Mouse (Mus musculus) hindbrain, embryonic 12.5 days (tissue): ENCODE data around the gene Ctsd. TPM values are rescaled to one million over a fixed set of nuclear protein-coding genes. Genes with fewer than 3 reads are reported as not detected.

ENCODE experiments used
- polyA plus RNA-seq: library from polyadenylated mRNA; unstranded; fragments of >200 nt; fragmentation: Nextera tagmentation; extraction: Ambion mirVana; gene quantifications from 2 replicates; pipeline ENCODE4 v1.2.1, GENCODE M21; 2016

Ctsd gene
- polyA plus RNA-seq, 1 experiment from 2014 or later = 215 TPM

Other genes starting within 250 kb of the Ctsd start
- gene Gm45337, start 243.4 kb downstream of the Ctsd start, polyA plus RNA-seq = not detected in 2 replicates
- gene Gm29735, start 230.9 kb downstream of the Ctsd start, polyA plus RNA-seq = not detected in 2 replicates
- gene Gm4553, start 222.3 kb downstream of the Ctsd start, polyA plus RNA-seq = not detected in 2 replicates
- not detected in 2 replicates for gene Krtap5-2, start 212.0 kb downstream of the Ctsd start, polyA plus RNA-seq
- not detected in 2 replicates for gene Gm10153, start 197.6 kb downstream of the Ctsd start, polyA plus RNA-seq
- gene Krtap5-3, start 186.7 kb downstream of the Ctsd start, polyA plus RNA-seq = not detected in 2 replicates
- gene Gm7579, start 176.2 kb downstream of the Ctsd start, polyA plus RNA-seq = not detected in 2 replicates
- gene Krtap5-5, start 158.1 kb downstream of the Ctsd start, polyA plus RNA-seq = not detected in 2 replicates
- gene Gm40460, start 147.0 kb downstream of the Ctsd start, polyA plus RNA-seq = not detected in 2 replicates
- not detected in 2 replicates for gene Gm2431, start 129.7 kb downstream of the Ctsd start, polyA plus RNA-seq
- not detected in 2 replicates for gene Gm4559, start 113.7 kb downstream of the Ctsd start, polyA plus RNA-seq
- gene Krtap5-1, start 90.9 kb downstream of the Ctsd start, polyA plus RNA-seq = not detected in 2 replicates
- not detected in 2 replicates for gene Krtap5-4, start 84.5 kb downstream of the Ctsd start, polyA plus RNA-seq
- 0.82 and 1.3 TPM in 2 replicates for gene Ifitm10, start 14.3 kb downstream of the Ctsd start, polyA plus RNA-seq
- not detected in 2 replicates for gene Gm49369, start 5.4 kb downstream of the Ctsd start, polyA plus RNA-seq
- 0.30 TPM in 1 of 2 replicates, not detected in the other for gene Syt8, start 46.8 kb upstream of the Ctsd start, polyA plus RNA-seq
- gene Tnni2, start 53.8 kb upstream of the Ctsd start, polyA plus RNA-seq = 1.9 and 3.6 TPM in 2 replicates
- gene Lsp1, start 72.8 kb upstream of the Ctsd start, polyA plus RNA-seq = 9.6 and 14.4 TPM in 2 replicates
- gene Tnnt3, start 110.8 kb upstream of the Ctsd start, polyA plus RNA-seq = 1.8 and 5.8 TPM in 2 replicates
- gene Mrpl23, start 144.6 kb upstream of the Ctsd start, polyA plus RNA-seq = 8.4 and 13.4 TPM in 2 replicates